Mouse (Mus musculus) gastrocnemius, postnatal 4 days (tissue): ENCODE measurements around the gene Tmtc1. TPM values are rescaled to one million over a fixed set of nuclear protein-coding genes. Genes with fewer than 3 reads are reported as not detected.
A peak's percentile ranks its signal among the peaks of the same experiment; 100 is the strongest.

Source experiments
- DNase-seq, 2 experiments: peaks; one replicate each; pipeline ENCODE4 v3.0.0; 2021 to 2022; ENCODE audit warnings: low spot score in 2 of 2, mixed read lengths in 2 of 2
- total RNA-seq, 2 experiments: library from RNA; stranded (reverse); gene quantifications; 2 replicates each; pipeline ENCODE4 v1.2.3; 2021

Tmtc1 gene
- total RNA-seq, 2 experiments from 2014 or later, result 27.4 to 30.2 TPM

- DNase-seq, result peak in 1 of 2 experiments; percentile 53
Measured at GRCm38 (mm10) chr6:148248625-148249024, 195.6 kb downstream of the Tmtc1 start.

DNA sequence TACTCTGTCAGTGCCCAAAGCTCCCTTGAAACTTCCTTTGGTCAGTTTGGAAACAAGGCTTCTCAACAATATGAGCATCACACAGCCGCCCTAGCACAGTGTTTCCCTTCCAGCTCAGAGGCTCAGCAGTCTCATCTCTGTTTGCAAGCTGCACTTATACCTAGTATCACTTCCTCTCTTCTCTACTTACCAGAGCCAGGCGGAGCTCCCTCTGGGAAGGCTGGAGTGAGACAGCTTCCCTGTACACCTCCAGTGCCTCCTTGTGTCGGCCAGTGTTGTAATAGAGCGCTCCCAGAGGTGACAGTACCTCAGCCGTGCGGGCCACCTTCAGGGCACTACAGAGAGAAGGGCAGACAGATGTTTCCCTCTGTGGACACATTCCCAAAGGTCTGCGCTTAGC lies 197.6 kb downstream of the Tmtc1 start:
- no peak for DNase-seq

DNA sequence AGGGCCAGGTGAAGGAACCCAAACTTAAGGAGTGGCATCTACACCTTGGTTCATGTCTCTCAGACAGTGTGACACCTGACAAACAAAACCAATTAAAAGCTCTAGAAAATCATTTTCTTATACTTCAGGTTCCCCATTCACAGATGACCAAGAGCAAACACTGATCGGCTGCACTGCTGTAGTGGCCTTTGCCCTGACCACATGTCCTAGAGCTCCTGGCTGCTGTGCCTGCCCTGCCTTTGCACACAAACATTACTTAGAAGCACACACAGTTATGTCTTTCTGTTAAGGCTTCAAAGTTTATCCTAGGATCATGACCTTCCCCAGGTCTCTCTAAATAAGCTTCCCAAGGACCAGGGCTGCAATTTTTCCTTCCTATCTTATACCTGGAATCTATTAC lies 199.4 kb downstream of the Tmtc1 start:
- DNase-seq, result no peak

GRCm38 (mm10) chr6:148242304-148242703 lies 201.9 kb downstream of the Tmtc1 start:
- DNase-seq, result no peak

DNA sequence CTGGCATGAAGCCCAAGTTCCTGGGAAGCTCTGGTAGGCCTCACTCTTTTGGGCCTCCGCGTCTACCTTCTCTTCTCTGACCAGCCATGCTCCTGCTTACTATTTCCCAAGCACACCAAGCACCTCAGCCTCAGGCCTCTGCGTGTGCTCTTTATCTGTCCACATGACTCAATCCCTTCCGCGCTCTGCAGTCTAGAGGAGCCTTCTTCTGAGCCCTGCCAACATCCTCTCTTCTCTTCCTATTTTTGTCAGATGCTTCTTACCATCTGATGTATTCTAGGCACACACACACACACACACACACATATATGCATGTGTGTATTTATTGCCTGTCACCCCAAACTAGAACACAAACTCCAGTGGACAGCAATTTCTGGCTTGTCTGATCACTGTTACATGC lies 202.5 kb downstream of the Tmtc1 start:
- DNase-seq, result no peak

- no peak for DNase-seq
Measured at GRCm38 (mm10) chr6:148239311-148239710, 204.9 kb downstream of the Tmtc1 start.

GRCm38 (mm10) chr6:148237453-148237852 lies 206.7 kb downstream of the Tmtc1 start:
- no peak for DNase-seq

GRCm38 (mm10) chr6:148234105-148234828 lies 209.9 kb downstream of the Tmtc1 start:
- DNase-seq, result no peak

DNA sequence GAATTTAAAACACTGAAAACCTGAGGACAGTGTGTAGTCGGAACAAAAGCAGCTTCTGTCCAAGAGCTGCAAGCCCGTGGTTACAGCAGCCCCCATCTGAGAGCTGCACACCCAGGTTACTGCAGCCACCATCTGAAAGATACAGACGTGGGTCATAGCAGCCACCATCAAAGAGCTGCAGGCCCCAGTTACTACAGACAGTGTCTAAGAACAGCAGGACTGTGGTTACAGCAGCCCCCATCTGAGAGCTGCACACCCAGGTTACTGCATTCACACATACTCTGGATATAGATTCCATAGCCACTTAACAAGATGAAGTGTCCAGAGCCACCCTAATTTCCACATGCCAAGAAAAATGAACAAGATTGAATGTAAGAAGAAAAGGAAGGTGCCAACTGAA lies 216.6 kb downstream of the Tmtc1 start:
- no peak for DNase-seq

GRCm38 (mm10) chr6:148222686-148223085 lies 221.5 kb downstream of the Tmtc1 start:
- DNase-seq, result no peak

GRCm38 (mm10) chr6:148218235-148219076 lies 225.7 kb downstream of the Tmtc1 start:
- DNase-seq, result no peak

- no peak for DNase-seq
Measured at GRCm38 (mm10) chr6:148216752-148217151, 227.4 kb downstream of the Tmtc1 start.

GRCm38 (mm10) chr6:148214765-148215164 lies 229.4 kb downstream of the Tmtc1 start:
- peak in 1 of 2 experiments; percentile 30 for DNase-seq

GRCm38 (mm10) chr6:148211897-148212680 lies 232.1 kb downstream of the Tmtc1 start, which contains the start of gene Ergic2:
Ergic2 (minus strand) TSS chr6:148212374.
- DNase-seq, result peak; percentile 85 to 97

DNA sequence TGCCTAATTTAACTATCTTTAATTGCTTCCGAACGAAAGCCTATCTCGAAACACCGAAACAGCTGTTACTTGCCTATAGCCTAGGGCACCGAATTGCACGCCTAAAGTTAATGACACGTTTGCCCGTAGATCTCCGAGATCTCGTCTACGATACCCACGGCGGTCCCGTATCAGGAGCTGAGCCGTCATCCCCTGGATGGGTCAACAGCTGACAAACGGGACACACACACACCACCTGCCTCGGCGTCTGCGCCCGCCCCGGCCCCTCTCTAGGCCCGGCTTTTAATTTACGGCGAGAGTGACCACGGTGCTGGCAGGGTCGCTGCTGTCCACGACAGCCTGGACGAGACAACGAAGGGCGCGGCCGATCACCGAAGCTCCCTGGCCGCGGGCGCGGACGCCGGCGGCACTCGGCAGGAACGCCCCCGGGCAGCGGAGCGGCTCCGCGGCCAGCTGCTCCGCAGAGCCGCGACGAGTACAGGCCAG lies 232.8 kb downstream of the Tmtc1 start:
- DNase-seq, result no peak

DNA sequence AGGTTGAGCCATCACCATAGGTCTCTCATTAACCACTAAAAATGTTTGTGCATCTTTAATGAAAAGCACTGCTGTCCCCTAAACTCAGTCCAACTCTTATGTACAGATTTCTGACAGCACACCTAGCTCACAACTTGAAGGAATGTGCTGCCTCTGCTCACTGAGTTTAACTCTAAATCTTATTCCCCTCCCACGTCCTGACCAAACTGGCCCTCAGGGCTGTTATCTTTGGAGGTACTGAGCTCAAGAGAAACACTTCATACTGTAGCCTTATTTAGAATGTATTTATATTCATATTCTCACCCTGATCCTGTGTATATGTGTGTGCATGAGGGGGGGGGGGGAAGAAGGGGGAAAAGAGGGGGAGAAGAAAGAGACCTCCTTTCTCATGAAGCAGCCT lies 236.7 kb downstream of the Tmtc1 start:
- DNase-seq, result no peak

DNA sequence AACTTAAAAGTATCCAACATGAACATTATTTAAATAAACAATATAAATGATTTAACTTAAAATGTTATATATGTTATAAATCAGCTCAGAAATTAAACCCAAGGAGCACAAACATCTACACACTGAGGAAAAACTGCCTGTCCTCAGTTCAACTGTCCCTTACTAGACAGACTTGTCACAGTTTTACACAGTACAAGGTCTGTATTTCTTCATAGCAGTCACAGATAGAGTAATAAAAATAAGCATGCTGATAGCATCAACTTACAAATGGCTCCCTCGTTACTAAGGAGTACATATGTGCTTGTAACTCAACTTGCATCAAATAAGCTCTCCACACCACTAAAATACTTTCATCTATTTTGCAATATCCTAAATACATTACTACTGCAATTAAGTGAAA lies 239.1 kb downstream of the Tmtc1 start:
- DNase-seq, result no peak

DNA sequence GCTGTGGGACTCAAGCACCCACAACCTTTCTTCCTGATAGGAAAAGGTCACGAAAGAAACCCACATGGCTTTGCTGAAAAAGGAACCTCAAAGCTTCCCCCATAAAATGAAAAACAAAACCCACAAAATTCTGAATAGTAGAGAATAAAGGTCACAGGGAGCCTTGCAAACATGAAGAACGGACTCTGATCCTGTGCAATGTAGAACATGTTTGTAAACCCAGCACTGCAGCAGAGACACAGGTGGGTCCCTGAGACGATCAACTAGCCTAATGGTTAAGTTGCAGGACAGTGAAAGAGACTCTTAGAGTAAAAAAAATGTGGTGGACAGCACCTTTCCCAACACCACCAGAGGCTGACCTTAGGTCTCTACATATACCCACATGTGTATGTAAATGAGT lies 244.5 kb downstream of the Tmtc1 start:
- no peak for DNase-seq

- DNase-seq, result no peak
Measured at GRCm38 (mm10) chr6:148199177-148199576, 245.0 kb downstream of the Tmtc1 start.

DNA sequence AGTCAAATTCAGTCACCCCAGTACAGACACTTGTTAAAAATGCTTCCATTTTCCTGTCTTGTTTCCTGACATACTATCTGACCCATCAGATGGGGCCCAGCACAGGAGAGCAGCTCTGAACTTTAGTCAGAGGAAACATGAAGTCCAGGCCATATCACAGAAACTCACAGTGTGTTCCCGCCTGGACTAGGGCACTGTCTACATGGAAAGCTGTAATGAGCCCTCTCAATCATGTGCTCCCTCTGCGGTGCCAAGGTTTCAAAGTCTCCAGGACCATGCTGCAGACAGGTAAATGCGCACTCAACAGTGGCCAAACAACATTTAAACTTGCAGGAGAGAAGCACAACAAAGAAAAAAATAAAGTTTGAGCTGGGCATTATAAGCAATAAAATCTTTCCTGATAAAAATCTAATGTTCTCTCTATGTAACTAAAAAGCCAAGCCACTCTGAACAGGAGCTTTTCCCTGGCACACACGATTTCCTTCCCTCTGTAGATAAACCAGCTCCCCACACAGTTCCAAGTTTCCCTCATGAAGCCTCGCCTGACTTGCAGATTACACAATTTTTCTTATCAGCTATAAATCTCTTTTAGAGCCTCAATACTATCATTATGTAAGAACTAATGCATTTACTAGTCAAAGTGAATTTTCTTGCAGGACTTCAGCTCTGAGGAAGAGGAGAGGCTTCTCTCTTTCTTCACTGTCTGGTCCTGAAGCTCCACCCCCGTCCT lies 250.1 kb downstream of the Tmtc1 start:
- DNase-seq, result no peak

GRCm38 (mm10) chr6:148185694-148186093 lies 258.5 kb downstream of the Tmtc1 start:
- DNase-seq, result no peak
